Mouse (Mus musculus) stomach, embryonic 14.5 days (tissue): Measurements from ENCODE around the gene Olfr1360. TPM values are rescaled to one million over a fixed set of nuclear protein-coding genes. Genes with fewer than 3 reads are reported as not detected.

Experiments used
- ATAC-seq: fragments of 200-750 bp; cut with Nextera tagmentation; 2 replicates; pipeline ENCODE4 v1.8.0; 2017; ENCODE audit warnings: low read depth, moderate TSS enrichment; ENCODE audit not compliant: insufficient number of reproducible peaks, insufficient read depth, low FRiP score
- H3K27ac ChIP-seq: fragments of 300-500 bp; sonication (generic); 2 replicates; pipeline ENCODE4 v1.5.1; 2014; ENCODE audit warnings: mild to moderate bottlenecking, low read length, moderate library complexity, mixed read lengths
- H3K27me3 ChIP-seq: fragments of 300-500 bp; sonication (generic); 2 replicates; pipeline ENCODE4 v1.6.1; 2014; ENCODE audit warnings: low read length, control low read depth, mixed read lengths; ENCODE audit not compliant: control insufficient read depth, insufficient read depth
- H3K36me3 ChIP-seq: fragments of 300-500 bp; sonication (generic); 2 replicates; pipeline ENCODE4 v1.6.1; 2014; ENCODE audit warnings: mild to moderate bottlenecking, control low read depth, low read length, moderate library complexity, mixed read lengths; ENCODE audit not compliant: control insufficient read depth, insufficient read depth
- H3K4me1 ChIP-seq: fragments of 300-500 bp; sonication (generic); 2 replicates; pipeline ENCODE4 v1.6.1; 2014; ENCODE audit warnings: low read length, control low read depth, mixed read lengths; ENCODE audit not compliant: control insufficient read depth, insufficient read depth
- H3K4me2 ChIP-seq: fragments of 300-500 bp; sonication (generic); replicated peaks from 2 replicates; pipeline ENCODE4 v1.6.1; 2014; ENCODE audit warnings: low read depth, low read length, control low read depth
- H3K4me3 ChIP-seq: fragments of 300-500 bp; sonication (generic); 2 replicates; pipeline ENCODE4 v1.5.1; 2014; ENCODE audit warnings: low read depth, low read length, control low read depth
- H3K9ac ChIP-seq: fragments of 300-500 bp; sonication (generic); replicated peaks from 2 replicates; pipeline ENCODE4 v1.6.1; 2014; ENCODE audit warnings: low read depth, mild to moderate bottlenecking, control low read depth, low read length, moderate library complexity, mixed read lengths
- H3K9me3 ChIP-seq: fragments of 300-500 bp; sonication (generic); 2 replicates; pipeline ENCODE4 v1.6.1; 2016; ENCODE audit warnings: low read depth, low read length, control low read depth; ENCODE audit not compliant: control insufficient read depth
- WGBS: fragments of 180-500 bp; shearing (Covaris S2); extraction: QIAGEN DNeasy Blood & Tissue Kit; methylation state at CpG from one replicate; pipeline ENCODE4 v1.1.7; 2014; 5-methylcytosine and 5-hydroxymethylcytosine counted together
- microRNA-seq: library from miRNA; unstranded; fragments of <30 nt; microRNA quantifications from one replicate; pipeline ENCODE4, GENCODE M21; 2016
- polyA plus RNA-seq: library from polyadenylated mRNA; unstranded; fragments of >200 nt; fragmentation: Nextera tagmentation; extraction: Ambion mirVana; gene quantifications from 2 replicates; pipeline ENCODE4 v1.2.1, GENCODE M21; 2014

Gene Olfr1360
- polyA plus RNA-seq, 1 experiment from 2014 or later, result not detected

GRCm38 (mm10) chr13:21706669-21707068 lies 29.5 kb upstream of the Olfr1360 start:
- no peaks in the 10 kb centered on the region for H3K4me1 ChIP-seq
- no peaks in the 10 kb centered on the region for H3K36me3 ChIP-seq
- no peak overlapping the region for H3K27ac ChIP-seq
- H3K9me3 ChIP-seq, result no peaks in the 10 kb centered on the region
- ATAC-seq, result no peak
- no peak overlapping the region for H3K9ac ChIP-seq
- no peaks in the 10 kb centered on the region for H3K27me3 ChIP-seq
- no peak overlapping the region for H3K4me3 ChIP-seq
- WGBS, result 73% methylated on average over 4 of the region's 4 CpGs
- no peak overlapping the region for H3K4me2 ChIP-seq

GRCm38 (mm10) chr13:21697811-21698210 lies 20.6 kb upstream of the Olfr1360 start, which contains the start of gene Olfr1359:
Gene Olfr1359 (plus strand): TSS chr13:21698111.
- H3K4me3 ChIP-seq, result no peak within 1 kb of the TSS
- ATAC-seq, result no peak
- H3K36me3 ChIP-seq, result no peaks in the 10 kb centered on the region
- no peak within 1 kb of the TSS for H3K4me2 ChIP-seq
- no peak within 1 kb of the TSS for H3K9ac ChIP-seq
- H3K27me3 ChIP-seq, result no peaks in the 10 kb centered on the region
- H3K27ac ChIP-seq, result no peak within 1 kb of the TSS
- no peaks in the 10 kb centered on the region for H3K9me3 ChIP-seq
- H3K4me1 ChIP-seq, result no peaks in the 10 kb centered on the region

DNA sequence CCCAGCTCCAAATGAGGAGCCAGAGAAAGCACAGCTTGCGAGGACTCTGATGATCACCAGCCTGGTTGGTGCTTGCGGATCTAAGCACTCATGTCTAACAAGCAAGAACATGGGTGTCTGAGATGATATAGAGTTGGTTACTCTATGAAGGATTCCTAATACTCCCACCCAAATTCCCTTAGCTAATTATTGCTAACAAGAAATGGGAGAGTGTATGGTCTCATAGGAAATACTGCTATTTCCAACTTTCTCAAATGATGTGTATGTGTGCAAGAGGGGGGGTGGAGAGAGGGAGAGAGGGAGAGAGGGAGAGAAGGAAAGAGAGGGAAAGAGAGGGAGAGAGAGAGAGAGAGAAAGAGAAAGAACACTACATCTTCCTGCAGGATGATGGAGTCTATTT lies 13.9 kb downstream of the Olfr1360 start, which contains the start of gene Olfr1361:
Gene Olfr1361 (minus strand): TSS at position 101 of the 400 bp plus-strand sequence.
- ATAC-seq, result no peak
- Histone ChIP-seq H3K4me3 (no peak within 1 kb of the TSS), H3K36me3 (no peaks in the 10 kb centered on the region), H3K4me2 (no peak within 1 kb of the TSS), H3K9ac (no peak within 1 kb of the TSS), H3K9me3 (no peaks in the 10 kb centered on the region), H3K27me3 (no peaks in the 10 kb centered on the region), H3K27ac (no peak within 1 kb of the TSS), H3K4me1 (no peaks in the 10 kb centered on the region)
- 56% methylated on average over 2 of the region's 2 CpGs for WGBS

DNA sequence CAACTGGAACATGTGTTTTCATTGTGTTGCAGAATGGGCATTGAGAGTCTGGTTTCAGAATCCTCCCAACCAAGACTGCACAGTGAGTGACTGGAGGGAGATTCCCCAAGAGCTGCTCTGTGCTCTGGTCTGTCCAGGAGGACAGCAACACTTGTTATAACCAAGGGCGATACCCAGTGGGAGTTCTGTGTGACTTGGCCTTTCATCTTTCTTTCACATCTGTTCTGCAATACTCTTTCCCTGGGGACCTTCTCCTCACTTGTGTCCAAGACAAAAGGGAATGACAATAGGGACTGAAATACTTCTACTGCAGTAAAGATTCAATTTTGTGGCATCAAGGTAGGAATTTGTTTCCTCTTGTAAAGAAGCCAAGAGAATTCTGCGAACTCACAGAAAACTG lies 34.8 kb downstream of the Olfr1360 start, which contains the start of gene Olfr11:
Gene Olfr11 (minus strand): TSS at position 101 of the 400 bp plus-strand sequence.
- Histone ChIP-seq H3K9me3 (no peaks in the 10 kb centered on the region), H3K36me3 (no peaks in the 10 kb centered on the region), H3K4me1 (no peaks in the 10 kb centered on the region), H3K27ac (no peak within 1 kb of the TSS), H3K9ac (no peak within 1 kb of the TSS), H3K4me3 (no peak within 1 kb of the TSS), H3K4me2 (no peak within 1 kb of the TSS), H3K27me3 (no peaks in the 10 kb centered on the region)
- WGBS, result 91% methylated on average over 2 of the region's 2 CpGs
- no peak for ATAC-seq

Small RNA genes within 50 kb of the gene (microRNA-seq; reads per million reads assigned to microRNA genes)
- gene Gm44357, result not detected
- gene Gm44367, result not detected

Other genes with a start within 250 kb of the Olfr1360 start
- gene Pgbd1, start 236.3 kb downstream of the Olfr1360 start, polyA plus RNA-seq, result 2.3 and 3.1 TPM in 2 replicates
- 32.6 and 35.8 TPM in 2 replicates for gene Zscan26, start 223.7 kb downstream of the Olfr1360 start, polyA plus RNA-seq
- 2.7 and 2.8 TPM in 2 replicates for gene Nkapl, start 208.9 kb downstream of the Olfr1360 start, polyA plus RNA-seq
- 2.9 TPM in 2 replicates for gene Zkscan4, start 198.5 kb downstream of the Olfr1360 start, polyA plus RNA-seq
- gene Gm10065, start 198.0 kb downstream of the Olfr1360 start, polyA plus RNA-seq, result not detected in 2 replicates
- gene AK157302, start 182.2 kb downstream of the Olfr1360 start, polyA plus RNA-seq, result 0.17 and 0.34 TPM in 2 replicates
- 6.7 and 7.5 TPM in 2 replicates for gene Gm11273, start 176.0 kb downstream of the Olfr1360 start, polyA plus RNA-seq
- gene Zkscan8, start 146.3 kb downstream of the Olfr1360 start, polyA plus RNA-seq, result 11.5 and 11.6 TPM in 2 replicates
- 0.07 and 0.28 TPM in 2 replicates for gene Olfr1366, start 134.6 kb downstream of the Olfr1360 start, polyA plus RNA-seq
- 0.06 TPM in 1 of 2 replicates, not detected in the other for gene Olfr1535, start 117.5 kb downstream of the Olfr1360 start, polyA plus RNA-seq
- gene Olfr1364, start 95.6 kb downstream of the Olfr1360 start, polyA plus RNA-seq, result not detected in 2 replicates
- gene Olfr1362, start 63.4 kb downstream of the Olfr1360 start, polyA plus RNA-seq, result not detected in 2 replicates
- not detected in 2 replicates for gene Olfr11, start 34.9 kb downstream of the Olfr1360 start, polyA plus RNA-seq
- gene Olfr1361, start 14.0 kb downstream of the Olfr1360 start, polyA plus RNA-seq, result not detected in 2 replicates
- not detected in 2 replicates for gene Olfr1359, start 20.7 kb upstream of the Olfr1360 start, polyA plus RNA-seq
- gene Hist1h2bl, start 38.7 kb upstream of the Olfr1360 start, polyA plus RNA-seq, result 3.7 and 4.3 TPM in 2 replicates
- 8.8 and 36.0 TPM in 2 replicates for gene Hist1h2ai, start 39.0 kb upstream of the Olfr1360 start, polyA plus RNA-seq
- gene Hist1h3h, start 40.3 kb upstream of the Olfr1360 start, polyA plus RNA-seq, result 9.0 and 13.1 TPM in 2 replicates
- 3.1 TPM in 2 replicates for gene Hist1h2bm, start 44.6 kb upstream of the Olfr1360 start, polyA plus RNA-seq
- 4.1 and 4.5 TPM in 2 replicates for gene Hist1h4j, start 57.7 kb upstream of the Olfr1360 start, polyA plus RNA-seq
- 10.9 and 13.1 TPM in 2 replicates for gene Hist1h4k, start 73.1 kb upstream of the Olfr1360 start, polyA plus RNA-seq
- gene Hist1h2ak, start 76.4 kb upstream of the Olfr1360 start, polyA plus RNA-seq, result 10.1 and 13.3 TPM in 2 replicates
- 3.1 and 5.0 TPM in 2 replicates for gene Hist1h2bn, start 76.7 kb upstream of the Olfr1360 start, polyA plus RNA-seq
- gene Hist1h1b, start 103.2 kb upstream of the Olfr1360 start, polyA plus RNA-seq, result 14.8 and 20.1 TPM in 2 replicates
- gene Hist1h3i, start 106.0 kb upstream of the Olfr1360 start, polyA plus RNA-seq, result 166 and 187 TPM in 2 replicates
- 11.4 TPM in 1 of 2 replicates, not detected in the other for gene Hist1h2an, start 109.8 kb upstream of the Olfr1360 start, polyA plus RNA-seq
- 1.4 and 1.8 TPM in 2 replicates for gene Hist1h2bp, start 110.1 kb upstream of the Olfr1360 start, polyA plus RNA-seq
- gene Hist1h2bq, start 132.8 kb upstream of the Olfr1360 start, polyA plus RNA-seq, result 17.5 and 19.7 TPM in 2 replicates
- not detected in 2 replicates for gene Hist1h2ao, start 133.1 kb upstream of the Olfr1360 start, polyA plus RNA-seq
- not detected in 2 replicates for gene Hist1h4m, start 134.3 kb upstream of the Olfr1360 start, polyA plus RNA-seq
- gene Hist1h4n, start 154.8 kb upstream of the Olfr1360 start, polyA plus RNA-seq, result 18.2 and 28.4 TPM in 2 replicates
- gene Hist1h2ap, start 156.1 kb upstream of the Olfr1360 start, polyA plus RNA-seq, result 3,565 and 4,516 TPM in 2 replicates
- gene Hist1h2br, start 156.3 kb upstream of the Olfr1360 start, polyA plus RNA-seq, result 24.3 and 25.5 TPM in 2 replicates